Mouse (Mus musculus) brown adipose tissue, adult 24 weeks (tissue): Measurements from ENCODE around the gene Rilpl1. TPM values are rescaled to one million over a fixed set of nuclear protein-coding genes. Genes with fewer than 3 reads are reported as not detected.

Source experiments
- H3K27ac ChIP-seq: fragments of 200-500 bp; replicated peaks from 2 replicates; pipeline ENCODE4 v1.5.1; 2012; ENCODE audit warnings: low read depth, mild to moderate bottlenecking, low read length
- H3K4me1 ChIP-seq: fragments of 200-500 bp; 2 replicates; pipeline ENCODE4 v1.6.1; 2012; ENCODE audit warnings: low read length, mixed read lengths; ENCODE audit not compliant: control insufficient read depth, insufficient read depth, insufficient read length
- H3K4me3 ChIP-seq: fragments of 200-500 bp; 2 replicates; pipeline ENCODE4 v1.5.1; 2012; ENCODE audit warnings: low read depth, mild to moderate bottlenecking, low read length, moderate library complexity; ENCODE audit not compliant: insufficient read depth
- polyA plus RNA-seq: library from polyadenylated mRNA; stranded (reverse); fragments of >200 nt; gene quantifications from 2 replicates; pipeline ENCODE4 v1.2.4, GENCODE M21; 2012; ENCODE audit not compliant: missing spikeins, insufficient read depth, insufficient read length

Gene Rilpl1
- polyA plus RNA-seq, 1 experiment, result 4.9 TPM

DNA sequence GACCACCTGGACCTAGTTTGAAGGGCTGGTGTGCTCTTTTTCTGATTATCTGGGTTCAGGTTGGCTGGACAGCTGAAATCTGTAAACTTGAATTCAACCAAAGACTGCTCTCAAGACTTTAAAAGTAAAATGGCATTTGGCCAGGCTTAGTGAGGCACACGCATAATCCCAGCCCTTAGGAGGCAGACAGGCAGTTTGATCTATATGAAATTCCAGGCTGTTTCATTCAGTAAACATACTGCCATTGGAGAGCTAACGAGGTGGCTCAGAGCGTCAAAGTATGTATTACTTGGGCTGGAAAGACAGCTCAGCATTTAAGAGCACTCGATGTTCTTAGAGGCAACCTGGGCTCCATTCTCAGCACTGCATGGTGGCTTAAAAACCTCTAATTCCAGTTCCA is 39.5 kb downstream of the Rilpl1 start:
- Histone ChIP-seq H3K27ac (no peak overlapping the region), H3K4me3 (no peak overlapping the region), H3K4me1 (no peaks in the 10 kb centered on the region)

DNA sequence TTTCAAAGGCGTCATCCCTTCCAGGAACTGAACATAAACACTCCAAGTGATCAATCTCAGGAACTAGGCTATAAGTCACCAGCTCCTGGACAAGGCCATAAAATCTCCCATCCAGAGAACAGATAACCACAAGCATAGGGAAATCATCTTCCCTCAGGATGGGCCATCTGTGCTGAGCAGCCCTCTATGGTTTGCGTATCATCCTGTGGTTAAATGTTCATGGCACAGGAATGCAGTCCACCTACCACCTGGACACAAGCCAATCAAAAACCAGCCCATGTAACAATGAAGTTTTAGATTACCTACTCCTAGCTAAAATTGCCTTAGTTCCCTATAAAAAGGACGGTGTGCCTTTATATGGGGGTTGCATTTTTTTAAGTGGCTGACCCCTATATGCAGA is 42.3 kb downstream of the Rilpl1 start:
- no peak overlapping the region for H3K4me3 ChIP-seq
- H3K27ac ChIP-seq, result no peak overlapping the region
- no peaks in the 10 kb centered on the region for H3K4me1 ChIP-seq

- Histone ChIP-seq H3K4me1 (no peaks in the 10 kb centered on the region), H3K4me3 (no peak overlapping the region), H3K27ac (no peak overlapping the region)
These were observed 45.5 kb downstream of the Rilpl1 start for GRCm38 (mm10) chr5:124485654-124486053.

GRCm38 (mm10) chr5:124483655-124484396 is 47.4 kb downstream of the Rilpl1 start:
- Histone ChIP-seq H3K4me1 (no peaks in the 10 kb centered on the region), H3K4me3 (peak overlapping the region; percentile 76), H3K27ac (peak overlapping the region; percentile 92)

GRCm38 (mm10) chr5:124482966-124483654 is 48.1 kb downstream of the Rilpl1 start, which contains the start of gene Snrnp35:
Snrnp35 (plus strand) TSS chr5:124483134.
- H3K27ac ChIP-seq, result peak within 1 kb of the TSS; percentile 92
- peak within 1 kb of the TSS; percentile 76 for H3K4me3 ChIP-seq
- no peaks in the 10 kb centered on the region for H3K4me1 ChIP-seq

GRCm38 (mm10) chr5:124482436-124482965 is 48.7 kb downstream of the Rilpl1 start:
- Histone ChIP-seq H3K4me3 (peak overlapping the region; percentile 76), H3K27ac (peak overlapping the region; percentile 92)

DNA sequence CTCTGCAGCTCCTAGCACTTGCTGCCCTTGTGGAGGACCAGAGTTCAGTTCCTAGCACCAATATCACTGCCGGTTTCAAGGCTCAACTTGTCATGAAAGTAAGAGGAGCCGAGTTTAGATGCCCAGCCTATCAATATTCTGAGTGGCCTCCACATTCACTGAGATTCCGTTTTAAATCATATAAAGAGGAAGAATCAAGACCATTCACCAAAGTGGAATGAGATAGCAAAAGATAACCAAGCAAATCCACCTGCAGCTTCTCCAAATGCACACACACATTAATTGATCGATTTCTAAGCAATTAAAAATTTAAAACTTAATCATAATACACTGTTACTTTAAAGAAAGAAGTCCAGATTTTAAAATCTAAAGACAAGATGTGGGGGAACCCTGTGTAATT is 49.5 kb downstream of the Rilpl1 start:
- no peak overlapping the region for H3K27ac ChIP-seq
- H3K4me3 ChIP-seq, result no peak overlapping the region
- H3K4me1 ChIP-seq, result no peaks in the 10 kb centered on the region; the same call in 1 of the 2 replicates

More at GRCm38 (mm10) chr5:124482436-124482965, 48.7 kb downstream of the Rilpl1 start:
- H3K4me1 ChIP-seq, result no peaks in the 10 kb centered on the region

GRCm38 (mm10) chr5:124480119-124480518 is 51.1 kb downstream of the Rilpl1 start:
- Histone ChIP-seq H3K4me1 (peaks cover 3% of the 10 kb centered on the region; the same call in 1 of the 2 replicates), H3K27ac (peak overlapping the region; percentile 55)

DNA sequence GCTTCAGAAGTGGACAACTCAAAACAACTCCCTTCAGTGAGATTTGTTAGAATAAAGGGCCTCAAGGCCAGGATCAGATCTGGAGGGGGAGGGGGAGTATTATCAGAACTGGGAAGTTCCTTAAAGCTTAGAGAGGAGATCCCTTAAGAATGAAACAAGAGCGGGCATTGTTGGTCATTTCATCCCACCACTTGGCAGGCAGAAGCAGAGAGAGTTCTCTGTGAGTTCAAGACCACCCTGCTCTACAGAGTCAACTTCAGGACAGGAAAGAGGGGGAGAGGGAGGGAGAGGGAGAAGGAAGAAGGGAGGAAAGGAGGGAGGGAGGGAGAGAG is 52.4 kb downstream of the Rilpl1 start:
- Histone ChIP-seq H3K27ac (peak overlapping the region; percentile 42), H3K4me1 (peaks cover 3% of the 10 kb centered on the region; the same call in 1 of the 2 replicates), H3K4me3 (no peak overlapping the region)

More at GRCm38 (mm10) chr5:124480119-124480518, 51.1 kb downstream of the Rilpl1 start:
- H3K4me3 ChIP-seq, result no peak overlapping the region

- Histone ChIP-seq H3K27ac (no peak overlapping the region), H3K4me3 (no peak overlapping the region), H3K4me1 (peaks cover 5% of the 10 kb centered on the region)
These were observed 60.5 kb downstream of the Rilpl1 start for GRCm38 (mm10) chr5:124470591-124471171.

DNA sequence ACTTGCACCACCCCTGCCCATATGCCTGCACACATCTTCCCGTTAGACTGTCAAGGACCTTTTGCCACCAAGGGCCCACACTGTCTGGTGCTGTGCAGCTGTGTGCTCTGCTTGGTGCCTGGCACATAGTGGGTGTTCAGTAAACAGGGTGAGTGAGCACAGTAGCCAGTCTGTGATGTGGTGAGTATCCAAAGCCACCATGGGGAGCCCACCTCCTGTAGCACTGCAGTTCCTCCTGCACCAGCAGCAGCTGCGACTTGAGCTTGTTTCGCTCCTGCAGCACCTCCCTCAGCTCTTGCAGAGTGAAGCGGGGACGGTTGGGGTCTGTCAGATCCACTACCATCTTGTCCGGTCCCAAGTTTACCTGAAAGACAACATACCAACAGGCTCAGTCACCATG is 61.7 kb downstream of the Rilpl1 start:
- Histone ChIP-seq H3K4me3 (no peak overlapping the region), H3K4me1 (peaks cover 3% of the 10 kb centered on the region; the same call in 1 of the 2 replicates), H3K27ac (no peak overlapping the region)

GRCm38 (mm10) chr5:124468365-124468764 is 62.8 kb downstream of the Rilpl1 start:
- no peak overlapping the region for H3K4me3 ChIP-seq
- peaks cover 3% of the 10 kb centered on the region; the same call in 1 of the 2 replicates for H3K4me1 ChIP-seq
- H3K27ac ChIP-seq, result no peak overlapping the region

- Histone ChIP-seq H3K27ac (peak overlapping the region; percentile 54), H3K4me3 (no peak overlapping the region), H3K4me1 (peaks cover 3% of the 10 kb centered on the region; the same call in 1 of the 2 replicates)
These were observed 63.4 kb downstream of the Rilpl1 start for GRCm38 (mm10) chr5:124467766-124468165.

DNA sequence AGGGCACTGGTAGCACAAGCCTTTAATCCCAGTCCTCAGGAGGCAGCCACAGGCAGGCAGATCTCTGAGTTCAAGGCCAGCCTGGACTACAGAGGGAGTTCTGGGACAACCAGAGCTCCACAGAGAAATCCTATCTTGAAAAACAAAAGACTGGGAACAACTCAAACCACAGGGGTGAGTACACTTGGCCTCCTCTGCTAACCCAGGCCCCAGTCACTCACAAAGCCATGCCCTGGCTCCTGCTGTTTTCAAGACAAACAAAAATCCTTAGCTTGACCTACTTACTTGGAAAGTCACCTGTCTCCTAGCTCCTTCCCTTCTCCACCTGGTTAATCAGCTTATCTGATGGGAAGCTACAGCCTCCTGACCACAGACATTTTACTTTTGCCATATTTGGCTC is 66.3 kb downstream of the Rilpl1 start:
- Histone ChIP-seq H3K4me1 (no peaks in the 10 kb centered on the region), H3K27ac (peak overlapping the region; percentile 63), H3K4me3 (no peak overlapping the region)

DNA sequence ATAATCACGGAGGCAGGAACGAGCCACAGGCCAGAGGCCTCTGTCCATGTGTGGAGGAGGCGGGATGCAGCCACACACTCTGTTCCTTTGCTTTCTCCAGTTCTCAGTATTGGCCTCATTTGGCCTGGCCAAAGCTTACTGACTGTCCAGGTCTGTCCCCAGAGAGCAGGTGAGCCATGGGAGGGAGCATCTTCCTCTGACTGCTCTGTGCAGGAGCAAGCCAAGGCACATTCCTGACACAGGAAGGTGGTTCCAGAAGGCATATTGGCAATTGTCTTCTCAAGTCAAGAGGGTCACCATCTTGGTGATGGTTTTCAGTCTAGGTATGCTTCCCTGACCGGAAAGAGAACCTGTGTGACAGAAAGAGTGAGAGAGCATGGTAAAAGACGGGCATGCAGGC is 67.7 kb downstream of the Rilpl1 start:
- Histone ChIP-seq H3K27ac (no peak overlapping the region), H3K4me3 (no peak overlapping the region), H3K4me1 (no peaks in the 10 kb centered on the region)
